Mouse (Mus musculus) kidney, postnatal 0 days (tissue): ENCODE measurements around the gene Wdr59. TPM values are rescaled to one million over a fixed set of nuclear protein-coding genes. Genes with fewer than 3 reads are reported as not detected.
"Not testable (repeated sequence)": the region's sequence is repeated elsewhere in the genome, so short reads cannot be mapped to it uniquely, and the experiment has no call there.

Source experiments
- ATAC-seq: fragments of 200-750 bp; cut with Nextera tagmentation; replicated peaks from 2 replicates; pipeline ENCODE4 v1.8.0; 2017; ENCODE audit warnings: low read depth, moderate number of reproducible peaks, moderate TSS enrichment, moderate library complexity; ENCODE audit not compliant: low FRiP score
- DNase-seq: peaks from one replicate; pipeline ENCODE4 v3.0.0-alpha.2; 2016; ENCODE audit warnings: low spot score
- H3K27ac ChIP-seq: fragments of 300-500 bp; sonication (generic); 2 replicates; pipeline ENCODE4 v1.5.1; 2014; ENCODE audit warnings: mild to moderate bottlenecking
- H3K27me3 ChIP-seq: fragments of 300-500 bp; sonication (generic); 2 replicates; pipeline ENCODE4 v1.6.1; 2014; ENCODE audit warnings: low read length, mixed read lengths; ENCODE audit not compliant: insufficient read depth
- H3K36me3 ChIP-seq: fragments of 300-500 bp; sonication (generic); 2 replicates; pipeline ENCODE4 v1.6.1; 2014; ENCODE audit warnings: low read length, mixed read lengths; ENCODE audit not compliant: insufficient read depth
- H3K4me1 ChIP-seq: fragments of 300-500 bp; sonication (generic); replicated peaks from 2 replicates; pipeline ENCODE4 v1.6.1; 2014; ENCODE audit warnings: antibody characterized with exemption, low read length, mixed read lengths; ENCODE audit not compliant: insufficient read depth
- H3K4me2 ChIP-seq: fragments of 300-500 bp; sonication (generic); 2 replicates; pipeline ENCODE4 v1.6.1; 2014; ENCODE audit warnings: mild to moderate bottlenecking, low read length, moderate library complexity, mixed read lengths
- H3K4me3 ChIP-seq: fragments of 300-500 bp; sonication (generic); replicated peaks from 2 replicates; pipeline ENCODE4 v1.5.1; 2014; ENCODE audit warnings: low read depth, low read length
- H3K9ac ChIP-seq: fragments of 300-500 bp; sonication (generic); 2 replicates; pipeline ENCODE4 v1.6.1; 2014; ENCODE audit warnings: low read depth, low read length
- H3K9me3 ChIP-seq: fragments of 300-500 bp; sonication (generic); replicated peaks from 2 replicates; pipeline ENCODE4 v1.6.1; 2016; ENCODE audit warnings: low read length, inconsistent platforms, mixed read lengths
- CTCF ChIP-seq: IDR thresholded peaks from 2 replicates; pipeline ENCODE4 v1.5.1; 2016; ENCODE audit warnings: antibody characterized with exemption, low read depth, mild to moderate bottlenecking, moderate library complexity
- WGBS: fragments of 180-500 bp; shearing (Covaris S2); extraction: QIAGEN DNeasy Blood & Tissue Kit; methylation state at CpG from one replicate; pipeline ENCODE4 v1.1.7; 2014; 5-methylcytosine and 5-hydroxymethylcytosine counted together
- polyA plus RNA-seq: library from polyadenylated mRNA; unstranded; fragments of >200 nt; fragmentation: Nextera tagmentation; extraction: Ambion mirVana; gene quantifications from 2 replicates; pipeline ENCODE4 v1.2.1, GENCODE M21; 2015

The Wdr59 gene
- polyA plus RNA-seq, 1 experiment from 2014 or later = 3.2 TPM

DNA sequence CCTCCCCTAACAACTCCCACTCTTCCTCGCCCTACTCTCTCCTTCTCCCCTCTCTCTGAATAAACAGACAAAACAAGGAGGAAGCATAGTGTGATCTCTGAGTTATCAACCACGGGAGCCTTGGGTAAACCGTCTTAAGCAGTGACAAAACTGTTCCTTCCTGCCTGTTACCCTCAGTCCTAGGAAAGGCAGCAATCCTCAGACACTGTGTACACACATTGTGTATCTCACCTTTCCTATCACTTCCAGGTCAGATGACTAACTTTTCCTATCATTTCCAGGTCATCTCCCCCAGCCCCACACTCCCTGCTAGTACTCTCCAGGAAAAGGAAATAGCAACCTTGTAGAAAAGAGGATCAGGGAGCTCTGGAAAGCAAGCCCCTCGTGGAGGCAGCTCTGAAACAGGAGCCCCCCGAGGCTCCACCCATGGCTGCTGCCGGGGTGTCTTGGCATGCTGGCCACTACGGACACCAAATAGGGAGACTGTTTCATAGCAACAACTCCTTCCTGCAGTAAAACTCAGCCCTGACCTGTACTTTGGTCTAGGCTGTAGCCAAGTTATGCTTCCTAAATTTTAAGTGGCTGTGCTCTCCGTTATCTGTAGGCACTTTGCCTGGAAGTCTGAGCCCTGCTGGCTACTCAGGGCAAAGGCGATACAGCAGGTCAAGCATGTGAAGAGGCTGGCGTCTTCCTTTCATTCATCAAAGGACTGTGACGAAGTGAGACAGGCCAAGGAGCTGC lies 20.0 kb downstream of the Wdr59 start:
- Histone ChIP-seq H3K27me3 (no peaks in the 10 kb centered on the region), H3K4me1 (no peaks in the 10 kb centered on the region), H3K9ac (no peak overlapping the region), H3K4me2 (no peak overlapping the region), H3K27ac (no peak overlapping the region), H3K36me3 (peaks cover 29% of the 10 kb centered on the region; the same call in 1 of the 2 replicates), H3K4me3 (no peak overlapping the region), H3K9me3 (no peaks in the 10 kb centered on the region)
- DNase-seq = peak; percentile 42
- no peak for TF ChIP-seq CTCF
- WGBS = 27% methylated on average over 11 of the region's 11 CpGs
- no peak; the same call in 1 of the 2 replicates for ATAC-seq

DNA sequence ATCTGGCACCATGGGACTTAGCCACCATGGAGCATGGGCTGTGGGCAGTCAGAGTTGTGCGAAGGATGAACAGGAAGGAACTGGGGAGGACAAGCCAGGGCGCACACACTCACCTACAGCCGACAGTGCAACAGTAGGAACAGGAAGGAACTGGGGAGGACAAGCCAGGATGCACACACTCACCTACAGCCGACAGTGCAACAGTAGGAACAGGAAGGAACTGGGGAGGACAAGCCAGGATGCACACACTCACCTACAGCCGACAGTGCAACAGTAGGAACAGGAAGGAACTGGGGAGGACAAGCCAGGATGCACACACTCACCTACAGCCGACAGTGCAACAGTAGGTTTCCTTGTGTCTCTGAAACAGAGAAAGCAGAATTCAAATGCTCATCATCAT lies 23.6 kb downstream of the Wdr59 start:
- not testable (repeated sequence) for H3K27me3 ChIP-seq, H3K9ac ChIP-seq, H3K4me3 ChIP-seq, ATAC-seq, H3K4me1 ChIP-seq, DNase-seq, H3K4me2 ChIP-seq, H3K27ac ChIP-seq, H3K9me3 ChIP-seq
- H3K36me3 ChIP-seq = peaks cover 33% of the 10 kb centered on the region; the same call in 1 of the 2 replicates
- 80% methylated on average over 4 of the region's 6 CpGs for WGBS

DNA sequence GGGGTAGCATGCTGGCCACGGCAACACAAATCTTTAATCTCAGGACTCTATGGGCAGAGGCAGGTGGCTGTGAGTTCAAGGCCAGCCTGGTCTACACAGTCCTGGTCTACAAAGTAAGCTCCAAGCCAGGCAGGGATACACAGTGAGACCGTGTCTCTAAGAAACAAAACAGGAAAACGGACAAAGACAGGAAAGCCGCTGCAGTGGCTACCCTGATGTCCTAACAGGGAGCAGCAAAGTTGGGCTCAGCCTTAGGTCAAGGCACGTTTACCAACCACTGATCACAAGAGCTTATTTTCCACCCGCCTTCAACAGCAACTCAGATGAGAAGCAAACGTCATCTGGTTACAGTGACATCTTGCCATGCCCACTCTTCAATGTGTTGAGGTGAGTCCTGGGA lies 25.6 kb downstream of the Wdr59 start:
- no peak overlapping the region for H3K4me2 ChIP-seq
- no peaks in the 10 kb centered on the region for H3K9me3 ChIP-seq
- DNase-seq (no peak), ATAC-seq (no peak)
- TF ChIP-seq CTCF = no peak
- no peak overlapping the region for H3K9ac ChIP-seq
- WGBS = 79% methylated on average over 7 of the region's 7 CpGs
- H3K27ac ChIP-seq = no peak overlapping the region
- H3K36me3 ChIP-seq = peaks cover 36% of the 10 kb centered on the region; the same call in 1 of the 2 replicates
- no peaks in the 10 kb centered on the region for H3K4me1 ChIP-seq
- H3K4me3 ChIP-seq = no peak overlapping the region
- H3K27me3 ChIP-seq = no peaks in the 10 kb centered on the region

DNA sequence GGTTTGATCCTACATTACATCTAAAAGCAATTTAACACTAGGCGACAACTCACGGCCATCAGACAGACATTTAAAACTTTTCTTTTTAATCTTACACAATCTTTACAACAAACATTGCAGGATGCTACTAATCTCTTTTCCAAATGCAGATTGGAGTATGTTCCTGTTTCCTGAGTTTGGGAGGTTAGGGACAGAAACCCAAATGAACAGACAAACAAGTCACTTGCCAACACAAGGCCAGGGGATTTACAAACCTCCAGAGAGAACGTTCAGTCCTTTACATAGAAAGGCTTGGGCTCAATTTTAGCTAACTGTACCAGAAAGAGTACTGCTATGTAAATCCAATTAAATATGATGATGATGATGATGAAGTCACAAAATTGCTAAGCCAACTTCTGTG lies 28.7 kb downstream of the Wdr59 start:
- Histone ChIP-seq H3K9ac (no peak overlapping the region), H3K4me3 (no peak overlapping the region), H3K4me2 (no peak overlapping the region), H3K27me3 (no peaks in the 10 kb centered on the region), H3K27ac (no peak overlapping the region), H3K9me3 (no peaks in the 10 kb centered on the region), H3K36me3 (0 out of 2 replicates have a peak, but pooled peaks cover 16% of the 10 kb centered on the region), H3K4me1 (no peaks in the 10 kb centered on the region)
- DNase-seq (no peak), ATAC-seq (no peak)
- WGBS = 85% methylated on average over 3 of the region's 3 CpGs
- TF ChIP-seq CTCF = no peak

DNA sequence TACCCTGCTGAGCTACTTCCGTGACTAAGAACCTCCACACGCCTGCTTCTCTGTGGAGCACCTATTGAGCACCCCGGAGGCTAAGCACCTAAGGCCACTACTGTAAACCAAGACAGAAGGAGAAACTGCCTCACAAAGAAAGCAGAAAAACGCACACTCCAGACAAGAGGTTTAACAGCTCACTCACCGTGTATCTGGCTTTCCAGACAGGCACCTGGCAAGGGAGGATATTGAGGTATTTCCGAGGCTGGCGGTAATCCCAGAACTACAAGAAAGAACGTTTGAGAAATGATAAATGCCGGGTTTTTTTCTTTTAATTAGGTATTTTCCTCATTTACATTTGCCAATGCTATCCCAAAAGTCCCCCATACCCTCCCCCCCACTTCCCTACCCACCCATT lies 29.4 kb downstream of the Wdr59 start:
- Histone ChIP-seq H3K36me3 (0 out of 2 replicates have a peak, but pooled peaks cover 11% of the 10 kb centered on the region), H3K27me3 (no peaks in the 10 kb centered on the region), H3K4me2 (no peak overlapping the region), H3K4me1 (no peaks in the 10 kb centered on the region), H3K9me3 (no peaks in the 10 kb centered on the region), H3K9ac (no peak overlapping the region), H3K27ac (no peak overlapping the region), H3K4me3 (no peak overlapping the region)
- WGBS = 84% methylated on average over 9 of the region's 9 CpGs
- DNase-seq = no peak
- no peak for TF ChIP-seq CTCF
- ATAC-seq = no peak

DNA sequence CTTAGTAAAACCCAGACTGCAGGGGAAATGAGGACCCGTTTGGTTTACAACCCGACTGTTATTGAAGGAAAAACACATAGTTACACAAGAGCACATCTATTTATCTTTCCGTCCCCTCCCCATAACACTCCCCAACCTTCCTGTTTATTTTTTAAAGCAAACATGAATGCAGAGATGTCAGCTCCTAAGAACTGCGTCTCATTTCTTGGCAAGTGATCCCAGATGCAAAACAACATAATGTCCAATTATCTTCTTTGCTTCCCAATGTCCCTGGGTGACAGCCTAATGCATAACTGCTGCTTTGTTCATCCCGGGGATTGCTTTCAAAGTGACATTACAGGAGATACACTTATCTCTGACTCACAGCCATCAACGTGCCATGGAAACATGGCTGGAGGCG lies 30.7 kb downstream of the Wdr59 start:
- H3K9me3 ChIP-seq = no peaks in the 10 kb centered on the region
- no peak overlapping the region for H3K9ac ChIP-seq
- no peak for ATAC-seq
- no peak for DNase-seq
- H3K4me3 ChIP-seq = no peak overlapping the region
- 0 out of 2 replicates have a peak, but pooled peaks cover 7% of the 10 kb centered on the region for H3K36me3 ChIP-seq
- H3K27me3 ChIP-seq = no peaks in the 10 kb centered on the region
- H3K4me1 ChIP-seq = no peaks in the 10 kb centered on the region
- no peak overlapping the region for H3K4me2 ChIP-seq
- no peak for TF ChIP-seq CTCF
- 74% methylated on average over 7 of the region's 7 CpGs for whole genome bisulfite sequencing
- H3K27ac ChIP-seq = no peak overlapping the region
